Mouse (Mus musculus): ENCODE results near the gene Afg3l1. TPM values are rescaled to one million over a fixed set of nuclear protein-coding genes. Genes with fewer than 3 reads are reported as not detected.
"Not testable (repeated sequence)": the region's sequence is repeated elsewhere in the genome, so short reads cannot be mapped to it uniquely, and the experiment has no call there.

Gene Afg3l1
- total and polyA plus RNA-seq, 2 experiments from 2014 or later = 16.7 to 39.9 TPM

- Histone ChIP-seq H3K27me3 (ENCODE audit: control insufficient read depth, insufficient read depth, low read length) (no peaks in the 10 kb centered on the region), H3K36me3 (replicated peaks; ENCODE audit: control insufficient read depth, insufficient read depth, low read length) (no peaks in the 10 kb centered on the region), H3K4me1 (ENCODE audit: control insufficient read depth, insufficient read depth) (peaks cover 21% of the 10 kb centered on the region), H3K4me2 (ENCODE audit: low read depth, low read length) (peak overlapping the region; percentile 62), H3K9ac (replicated peaks; ENCODE audit: low read depth, low read length) (peak overlapping the region; percentile 73), H3K27ac (ENCODE audit: low read depth) (peak overlapping the region; percentile 76), H3K9me3 (replicated peaks; ENCODE audit: control insufficient read depth, low read length) (no peaks in the 10 kb centered on the region), H3K4me3 (ENCODE audit: low read depth, low read length) (peak overlapping the region; percentile 73)
- TF ChIP-seq CTCF (IDR thresholded peaks at IDR 0.05; ENCODE audit: low read depth) (peak; percentile 56), EP300 (IDR thresholded peaks at IDR 0.05; ENCODE audit: low read depth) (no peak)
- ATAC-seq (ENCODE audit: insufficient read depth, low read depth) (peak; percentile 94), DNase-seq (ENCODE audit: low spot score) (peak; percentile 89)
- 1% methylated on average over 41 of the region's 41 CpGs for WGBS
These were observed 34.7 kb upstream of the Afg3l1 start for GRCm38 (mm10) chr8:123442871-123443575.

- peak overlapping the region; percentile 76 for H3K27ac ChIP-seq (ENCODE audit: low read depth)
These were observed 34.2 kb upstream of the Afg3l1 start for GRCm38 (mm10) chr8:123443576-123443921.

DNA sequence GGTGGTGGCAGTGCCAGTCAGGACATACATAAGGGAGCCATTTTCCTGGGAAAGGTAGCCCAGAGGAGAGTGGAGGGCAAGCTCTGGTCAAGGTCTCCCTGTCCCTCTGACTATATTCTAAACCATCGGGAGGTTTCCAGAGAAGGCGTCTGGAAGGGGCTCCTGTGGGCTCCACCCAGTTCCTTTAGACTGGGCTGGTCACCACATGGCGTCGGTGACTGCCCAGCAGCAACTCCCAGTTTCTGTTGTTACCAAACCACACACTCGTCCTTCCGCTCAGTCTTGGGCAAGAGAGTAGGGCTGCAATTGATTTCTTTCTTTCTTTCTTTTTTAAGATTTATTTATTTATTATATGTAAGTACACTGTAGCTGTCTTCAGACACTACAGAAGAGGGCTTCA lies 33.6 kb upstream of the Afg3l1 start:
- DNase-seq (ENCODE audit: low spot score) (no peak), ATAC-seq (ENCODE audit: insufficient read depth, low read depth) (no peak)
- TF ChIP-seq EP300 (IDR thresholded peaks at IDR 0.05; ENCODE audit: low read depth) (no peak), CTCF (IDR thresholded peaks at IDR 0.05; ENCODE audit: low read depth) (no peak)
- H3K4me2 ChIP-seq (ENCODE audit: low read depth, low read length) = peak overlapping the region; percentile 62; the same call in 1 of the 2 replicates
- H3K4me3 ChIP-seq (ENCODE audit: low read depth, low read length) = no peak overlapping the region
- H3K4me1 ChIP-seq (ENCODE audit: control insufficient read depth, insufficient read depth) = peaks cover 21% of the 10 kb centered on the region
- H3K9me3 ChIP-seq (replicated peaks; ENCODE audit: control insufficient read depth, low read length) = no peaks in the 10 kb centered on the region
- no peak overlapping the region for H3K9ac ChIP-seq (replicated peaks; ENCODE audit: low read depth, low read length)
- H3K27me3 ChIP-seq (ENCODE audit: control insufficient read depth, insufficient read depth, low read length) = no peaks in the 10 kb centered on the region
- no peak overlapping the region for H3K27ac ChIP-seq (ENCODE audit: low read depth)
- peaks cover 3% of the 10 kb centered on the region for H3K36me3 ChIP-seq (replicated peaks; ENCODE audit: control insufficient read depth, insufficient read depth, low read length)
- 90% methylated on average over 6 of the region's 6 CpGs for WGBS

More at GRCm38 (mm10) chr8:123443576-123443921, 34.2 kb upstream of the Afg3l1 start:
- WGBS = 32% methylated on average over 4 of the region's 4 CpGs
- TF ChIP-seq CTCF (IDR thresholded peaks at IDR 0.05; ENCODE audit: low read depth) (no peak), EP300 (IDR thresholded peaks at IDR 0.05; ENCODE audit: low read depth) (no peak)
- H3K4me1 ChIP-seq (ENCODE audit: control insufficient read depth, insufficient read depth) = peaks cover 21% of the 10 kb centered on the region
- H3K4me3 ChIP-seq (ENCODE audit: low read depth, low read length) = peak overlapping the region; percentile 73
- no peaks in the 10 kb centered on the region for H3K36me3 ChIP-seq (replicated peaks; ENCODE audit: control insufficient read depth, insufficient read depth, low read length)
- no peak for ATAC-seq (ENCODE audit: insufficient read depth, low read depth)
- peak overlapping the region; percentile 73 for H3K9ac ChIP-seq (replicated peaks; ENCODE audit: low read depth, low read length)
- no peaks in the 10 kb centered on the region for H3K9me3 ChIP-seq (replicated peaks; ENCODE audit: control insufficient read depth, low read length)
- no peak for DNase-seq (ENCODE audit: low spot score)
- H3K4me2 ChIP-seq (ENCODE audit: low read depth, low read length) = peak overlapping the region; percentile 62
- no peaks in the 10 kb centered on the region for H3K27me3 ChIP-seq (ENCODE audit: control insufficient read depth, insufficient read depth, low read length)

GRCm38 (mm10) chr8:123445981-123446380 lies 31.7 kb upstream of the Afg3l1 start:
- Histone ChIP-seq H3K36me3 (replicated peaks; ENCODE audit: control insufficient read depth, insufficient read depth, low read length) (peaks cover 14% of the 10 kb centered on the region), H3K27me3 (ENCODE audit: control insufficient read depth, insufficient read depth, low read length) (no peaks in the 10 kb centered on the region), H3K4me3 (ENCODE audit: low read depth, low read length) (no peak overlapping the region), H3K4me2 (ENCODE audit: low read depth, low read length) (no peak overlapping the region), H3K9me3 (replicated peaks; ENCODE audit: control insufficient read depth, low read length) (no peaks in the 10 kb centered on the region), H3K4me1 (ENCODE audit: control insufficient read depth, insufficient read depth) (peaks cover 21% of the 10 kb centered on the region), H3K27ac (ENCODE audit: low read depth) (no peak overlapping the region), H3K9ac (replicated peaks; ENCODE audit: low read depth, low read length) (no peak overlapping the region)
- TF ChIP-seq EP300 (IDR thresholded peaks at IDR 0.05; ENCODE audit: low read depth) (no peak), CTCF (IDR thresholded peaks at IDR 0.05; ENCODE audit: low read depth) (no peak)
- no peak for ATAC-seq (ENCODE audit: insufficient read depth, low read depth)
- 75% methylated on average over 10 of the region's 10 CpGs for WGBS
- DNase-seq (ENCODE audit: low spot score) = no peak

GRCm38 (mm10) chr8:123446799-123447198 lies 30.9 kb upstream of the Afg3l1 start:
- H3K9ac ChIP-seq (replicated peaks; ENCODE audit: low read depth, low read length) = no peak overlapping the region
- peak overlapping the region; percentile 4; the same call in 1 of the 2 replicates for H3K27ac ChIP-seq (ENCODE audit: low read depth)
- H3K9me3 ChIP-seq (replicated peaks; ENCODE audit: control insufficient read depth, low read length) = no peaks in the 10 kb centered on the region
- H3K4me1 ChIP-seq (ENCODE audit: control insufficient read depth, insufficient read depth) = peaks cover 21% of the 10 kb centered on the region
- peak; percentile 26 for DNase-seq (ENCODE audit: low spot score)
- TF ChIP-seq EP300 (IDR thresholded peaks at IDR 0.05; ENCODE audit: low read depth) (no peak), CTCF (IDR thresholded peaks at IDR 0.05; ENCODE audit: low read depth) (no peak)
- H3K27me3 ChIP-seq (ENCODE audit: control insufficient read depth, insufficient read depth, low read length) = no peaks in the 10 kb centered on the region
- WGBS = 47% methylated on average over 6 of the region's 6 CpGs
- peak; percentile 59 for ATAC-seq (ENCODE audit: insufficient read depth, low read depth)
- peaks cover 20% of the 10 kb centered on the region for H3K36me3 ChIP-seq (replicated peaks; ENCODE audit: control insufficient read depth, insufficient read depth, low read length)
- H3K4me2 ChIP-seq (ENCODE audit: low read depth, low read length) = no peak overlapping the region
- H3K4me3 ChIP-seq (ENCODE audit: low read depth, low read length) = no peak overlapping the region

DNA sequence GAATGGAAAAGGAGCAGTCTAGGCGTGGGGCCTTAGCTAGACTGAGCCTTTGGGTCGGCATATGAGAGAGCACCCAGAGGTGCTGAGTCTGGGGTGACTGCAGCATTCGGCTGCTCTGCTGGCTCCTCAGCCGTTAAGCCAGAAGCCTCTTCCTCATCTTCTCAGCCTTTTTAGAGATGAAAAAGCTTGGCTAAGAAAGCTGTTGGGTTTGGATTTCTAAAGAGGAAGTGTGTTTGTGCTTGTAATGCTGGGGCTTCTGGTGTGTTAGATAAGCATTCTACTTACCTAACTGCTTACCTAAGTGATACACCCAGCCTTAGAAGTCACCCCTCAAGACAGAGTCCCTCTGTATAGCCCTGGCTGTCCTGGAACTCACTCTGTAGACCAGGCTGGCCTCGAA lies 26.9 kb upstream of the Afg3l1 start:
- no peak overlapping the region for H3K9ac ChIP-seq (replicated peaks; ENCODE audit: low read depth, low read length)
- H3K27me3 ChIP-seq (ENCODE audit: control insufficient read depth, insufficient read depth, low read length) = no peaks in the 10 kb centered on the region
- no peak for ATAC-seq (ENCODE audit: insufficient read depth, low read depth)
- no peak overlapping the region for H3K27ac ChIP-seq (ENCODE audit: low read depth)
- DNase-seq (ENCODE audit: low spot score) = no peak
- H3K9me3 ChIP-seq (replicated peaks; ENCODE audit: control insufficient read depth, low read length) = no peaks in the 10 kb centered on the region
- peaks cover 52% of the 10 kb centered on the region for H3K36me3 ChIP-seq (replicated peaks; ENCODE audit: control insufficient read depth, insufficient read depth, low read length)
- H3K4me2 ChIP-seq (ENCODE audit: low read depth, low read length) = no peak overlapping the region
- H3K4me3 ChIP-seq (ENCODE audit: low read depth, low read length) = no peak overlapping the region
- H3K4me1 ChIP-seq (ENCODE audit: control insufficient read depth, insufficient read depth) = peaks cover 12% of the 10 kb centered on the region
- TF ChIP-seq EP300 (IDR thresholded peaks at IDR 0.05; ENCODE audit: low read depth) (no peak), CTCF (IDR thresholded peaks at IDR 0.05; ENCODE audit: low read depth) (no peak)
- 83% methylated on average over 5 of the region's 5 CpGs for WGBS

DNA sequence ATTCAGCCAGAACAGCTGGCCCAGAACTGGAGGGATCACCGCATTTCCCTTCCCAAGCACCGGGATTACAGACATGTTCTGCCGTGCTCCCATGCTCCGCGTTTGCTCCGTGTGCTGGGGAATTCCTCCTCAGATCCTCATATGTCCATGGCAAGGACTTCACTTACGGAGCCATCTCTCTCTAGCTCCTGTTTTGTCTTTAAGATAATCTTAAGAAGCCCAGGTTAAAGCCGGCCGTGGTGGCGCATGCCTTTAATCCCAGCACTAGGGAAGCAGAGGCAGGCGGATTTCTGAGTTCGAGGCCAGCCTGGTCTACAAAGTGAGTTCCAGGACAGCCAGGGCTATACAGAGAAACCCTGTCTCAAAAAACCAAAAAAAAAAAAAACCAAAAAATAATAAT lies 26.0 kb upstream of the Afg3l1 start:
- H3K9me3 ChIP-seq (replicated peaks; ENCODE audit: control insufficient read depth, low read length); H3K27me3 ChIP-seq (ENCODE audit: control insufficient read depth, insufficient read depth, low read length); H3K4me1 ChIP-seq (ENCODE audit: control insufficient read depth, insufficient read depth); DNase-seq (ENCODE audit: low spot score); H3K4me3 ChIP-seq (ENCODE audit: low read depth, low read length); ATAC-seq (ENCODE audit: insufficient read depth, low read depth); H3K9ac ChIP-seq (replicated peaks; ENCODE audit: low read depth, low read length); H3K27ac ChIP-seq (ENCODE audit: low read depth); H3K4me2 ChIP-seq (ENCODE audit: low read depth, low read length): not testable (repeated sequence)
- peaks cover 61% of the 10 kb centered on the region for H3K36me3 ChIP-seq (replicated peaks; ENCODE audit: control insufficient read depth, insufficient read depth, low read length)
- WGBS = 91% methylated on average over 12 of the region's 12 CpGs

Measured in heart, postnatal 0 days (tissue).